Mouse (Mus musculus) midbrain, embryonic 11.5 days (tissue): ENCODE results near the gene Cldn10. TPM values are rescaled to one million over a fixed set of nuclear protein-coding genes. Genes with fewer than 3 reads are reported as not detected.
A peak's percentile ranks its signal among the peaks of the same experiment; 100 is the strongest.

ENCODE experiments used
- ATAC-seq: fragments of 200-750 bp; cut with Nextera tagmentation; 2 replicates; pipeline ENCODE4 v1.8.0; 2017; ENCODE audit warnings: moderate TSS enrichment, moderate library complexity; ENCODE audit not compliant: low FRiP score
- DNase-seq: peaks from one replicate; pipeline ENCODE4 v3.0.0; 2015; ENCODE audit warnings: low spot score; ENCODE audit errors: missing footprints
- H3K27ac ChIP-seq: fragments of 300-500 bp; sonication (generic); 2 replicates; pipeline ENCODE4 v1.5.1; 2014; ENCODE audit warnings: low read depth, low read length
- H3K27me3 ChIP-seq: fragments of 300-500 bp; sonication (generic); 2 replicates; pipeline ENCODE4 v1.6.1; 2014; ENCODE audit warnings: mild to moderate bottlenecking, low read length, moderate library complexity, mixed read lengths; ENCODE audit not compliant: control insufficient read depth, insufficient read depth
- H3K36me3 ChIP-seq: fragments of 300-500 bp; sonication (generic); 2 replicates; pipeline ENCODE4 v1.6.1; 2014; ENCODE audit warnings: mild to moderate bottlenecking, low read length, moderate library complexity, mixed read lengths; ENCODE audit not compliant: control insufficient read depth, insufficient read depth
- H3K4me1 ChIP-seq: fragments of 300-500 bp; sonication (generic); 2 replicates; pipeline ENCODE4 v1.6.1; 2014; ENCODE audit warnings: low read length; ENCODE audit not compliant: control insufficient read depth, insufficient read depth
- H3K4me2 ChIP-seq: fragments of 300-500 bp; sonication (generic); 2 replicates; pipeline ENCODE4 v1.6.1; 2014; ENCODE audit warnings: mild to moderate bottlenecking, moderate library complexity
- H3K4me3 ChIP-seq: fragments of 300-500 bp; sonication (generic); 2 replicates; pipeline ENCODE4 v1.5.1; 2014; ENCODE audit warnings: low read depth, low read length
- H3K9ac ChIP-seq: fragments of 300-500 bp; sonication (generic); 2 replicates; pipeline ENCODE4 v1.6.1; 2014; ENCODE audit warnings: low read length
- H3K9me3 ChIP-seq: fragments of 300-500 bp; sonication (generic); 2 replicates; pipeline ENCODE4 v1.6.1; 2016; ENCODE audit warnings: low read length; ENCODE audit not compliant: control insufficient read depth
- WGBS: fragments of 180-500 bp; shearing (Covaris S2); extraction: QIAGEN DNeasy Blood & Tissue Kit; methylation state at CpG from one replicate; pipeline ENCODE4 v1.1.7; 2014; 5-methylcytosine and 5-hydroxymethylcytosine counted together
- polyA plus RNA-seq: library from polyadenylated mRNA; unstranded; fragments of >200 nt; fragmentation: Nextera tagmentation; extraction: Ambion mirVana; gene quantifications from 2 replicates; pipeline ENCODE4 v1.2.1, GENCODE M21; 2014

Gene Cldn10
- polyA plus RNA-seq, 1 experiment from 2014 or later, result 0.86 TPM

DNA sequence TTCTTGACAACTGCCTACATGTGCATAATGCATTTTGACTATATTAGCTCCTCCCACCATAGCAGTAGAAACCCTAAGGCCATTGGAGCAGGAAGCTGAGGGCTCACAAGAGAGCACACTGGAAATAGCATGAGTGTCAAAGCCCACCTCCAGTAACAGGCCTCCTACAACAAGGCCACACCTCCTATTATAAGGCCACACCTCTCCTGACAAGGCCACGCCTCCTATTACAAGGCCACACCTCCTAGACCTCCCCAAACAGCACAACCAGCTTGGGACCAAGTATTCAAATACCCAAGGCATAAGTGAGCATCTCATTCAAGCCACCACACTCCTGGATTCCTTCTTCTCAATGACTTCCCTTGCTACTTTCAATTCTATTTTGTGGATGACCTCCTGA is 6.5 kb downstream of the Cldn10 start:
- no peaks in the 10 kb centered on the region for H3K36me3 ChIP-seq
- H3K4me1 ChIP-seq, result no peaks in the 10 kb centered on the region
- no peak overlapping the region for H3K27ac ChIP-seq
- ATAC-seq, result no peak
- H3K27me3 ChIP-seq, result no peaks in the 10 kb centered on the region
- H3K9me3 ChIP-seq, result no peaks in the 10 kb centered on the region
- H3K4me3 ChIP-seq, result no peak overlapping the region
- H3K9ac ChIP-seq, result no peak overlapping the region
- no peak overlapping the region for H3K4me2 ChIP-seq
- 78% methylated on average over 1 of the region's 1 CpGs for WGBS
- DNase-seq, result no peak

GRCm38 (mm10) chr14:118794893-118795292 is 7.2 kb downstream of the Cldn10 start:
- Histone ChIP-seq H3K9ac (no peak overlapping the region), H3K4me3 (no peak overlapping the region), H3K4me2 (no peak overlapping the region), H3K27me3 (no peaks in the 10 kb centered on the region), H3K36me3 (no peaks in the 10 kb centered on the region), H3K27ac (no peak overlapping the region), H3K9me3 (no peaks in the 10 kb centered on the region), H3K4me1 (no peaks in the 10 kb centered on the region)
- ATAC-seq, result no peak
- no peak for DNase-seq
- WGBS, result 86% methylated on average over 2 of the region's 2 CpGs

DNA sequence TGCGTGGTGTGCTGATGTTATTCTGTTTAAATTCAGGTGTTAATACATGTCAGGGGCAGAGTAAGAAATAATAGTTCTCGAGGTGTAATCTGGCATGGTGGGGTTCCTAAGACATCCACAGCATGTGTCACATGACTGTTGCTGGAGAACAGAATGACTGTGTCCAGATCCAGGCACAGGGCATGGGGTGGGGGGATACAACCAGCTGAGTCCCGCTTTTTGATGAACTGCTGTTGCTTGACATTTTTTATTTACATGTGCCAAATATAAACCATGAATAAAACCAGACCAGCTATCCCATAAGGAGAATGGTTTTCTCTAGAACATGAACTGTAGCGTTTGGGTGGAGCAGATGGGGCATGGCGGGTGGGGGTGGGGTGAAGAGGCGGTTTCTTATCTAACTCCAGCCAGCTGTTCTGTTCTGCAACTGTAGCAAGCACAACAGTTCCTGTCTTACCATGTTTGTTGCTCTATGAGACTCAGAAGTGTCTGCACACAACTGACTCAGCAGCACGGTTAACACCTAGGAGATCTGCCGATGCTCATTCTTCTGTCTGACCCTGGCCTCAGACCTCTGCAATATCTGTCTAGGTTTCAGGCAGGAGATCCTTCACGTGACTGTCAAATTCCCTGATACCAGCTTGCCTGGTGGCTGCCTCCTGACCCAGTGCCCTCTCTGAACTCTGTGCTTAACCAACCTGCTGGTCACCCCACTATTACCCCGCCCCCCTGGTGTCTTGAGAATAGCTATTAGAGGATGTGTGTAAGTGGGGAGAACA is 8.4 kb downstream of the Cldn10 start:
- no peaks in the 10 kb centered on the region for H3K9me3 ChIP-seq
- H3K4me1 ChIP-seq, result no peaks in the 10 kb centered on the region
- ATAC-seq, result peak; percentile 52; the same call in 1 of the 2 replicates
- no peak overlapping the region for H3K4me2 ChIP-seq
- H3K27ac ChIP-seq, result no peak overlapping the region
- no peaks in the 10 kb centered on the region for H3K36me3 ChIP-seq
- H3K9ac ChIP-seq, result no peak overlapping the region
- DNase-seq, result peak; percentile 60
- H3K27me3 ChIP-seq, result no peaks in the 10 kb centered on the region
- H3K4me3 ChIP-seq, result no peak overlapping the region
- 70% methylated on average over 10 of the region's 10 CpGs for WGBS

DNA sequence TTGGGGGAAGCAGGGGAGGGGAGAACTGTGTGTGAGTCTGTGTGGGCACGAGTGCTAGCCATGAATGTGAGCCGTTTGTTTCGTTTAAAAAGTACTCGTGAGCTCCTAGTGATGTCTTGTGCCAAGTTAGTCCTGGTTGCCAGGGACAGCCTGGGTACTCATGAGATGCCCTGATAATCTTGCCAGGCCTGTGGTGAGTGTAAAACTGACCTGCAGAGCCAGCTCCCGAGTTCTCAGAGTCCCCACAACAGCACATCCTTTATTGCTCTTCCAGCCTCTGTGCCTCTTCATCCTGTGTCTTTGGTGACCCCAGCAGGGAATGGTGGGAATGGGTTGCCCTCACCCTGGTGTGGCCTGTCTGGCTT is 9.0 kb downstream of the Cldn10 start:
- Histone ChIP-seq H3K4me3 (no peak overlapping the region), H3K9ac (no peak overlapping the region), H3K36me3 (no peaks in the 10 kb centered on the region), H3K4me2 (no peak overlapping the region), H3K27me3 (no peaks in the 10 kb centered on the region), H3K9me3 (no peaks in the 10 kb centered on the region), H3K27ac (no peak overlapping the region), H3K4me1 (no peaks in the 10 kb centered on the region)
- ATAC-seq, result no peak
- DNase-seq, result no peak
- 59% methylated on average over 5 of the region's 5 CpGs for WGBS

GRCm38 (mm10) chr14:118797270-118797669 is 9.6 kb downstream of the Cldn10 start:
- no peaks in the 10 kb centered on the region for H3K9me3 ChIP-seq
- no peaks in the 10 kb centered on the region for H3K4me1 ChIP-seq
- H3K4me3 ChIP-seq, result no peak overlapping the region
- no peak overlapping the region; the same call in 1 of the 2 replicates for H3K27ac ChIP-seq
- peak; percentile 45 for DNase-seq
- no peak for ATAC-seq
- no peaks in the 10 kb centered on the region for H3K27me3 ChIP-seq
- H3K9ac ChIP-seq, result no peak overlapping the region
- 83% methylated on average over 9 of the region's 9 CpGs for WGBS
- H3K36me3 ChIP-seq, result no peaks in the 10 kb centered on the region
- no peak overlapping the region for H3K4me2 ChIP-seq

GRCm38 (mm10) chr14:118799918-118800317 is 12.2 kb downstream of the Cldn10 start:
- no peak overlapping the region for H3K4me3 ChIP-seq
- no peaks in the 10 kb centered on the region for H3K4me1 ChIP-seq
- H3K36me3 ChIP-seq, result no peaks in the 10 kb centered on the region
- DNase-seq (peak; percentile 41), ATAC-seq (no peak)
- no peak overlapping the region for H3K27ac ChIP-seq
- H3K4me2 ChIP-seq, result no peak overlapping the region
- H3K9ac ChIP-seq, result no peak overlapping the region
- no peaks in the 10 kb centered on the region for H3K9me3 ChIP-seq
- no peaks in the 10 kb centered on the region for H3K27me3 ChIP-seq
- WGBS, result 80% methylated on average over 9 of the region's 9 CpGs

DNA sequence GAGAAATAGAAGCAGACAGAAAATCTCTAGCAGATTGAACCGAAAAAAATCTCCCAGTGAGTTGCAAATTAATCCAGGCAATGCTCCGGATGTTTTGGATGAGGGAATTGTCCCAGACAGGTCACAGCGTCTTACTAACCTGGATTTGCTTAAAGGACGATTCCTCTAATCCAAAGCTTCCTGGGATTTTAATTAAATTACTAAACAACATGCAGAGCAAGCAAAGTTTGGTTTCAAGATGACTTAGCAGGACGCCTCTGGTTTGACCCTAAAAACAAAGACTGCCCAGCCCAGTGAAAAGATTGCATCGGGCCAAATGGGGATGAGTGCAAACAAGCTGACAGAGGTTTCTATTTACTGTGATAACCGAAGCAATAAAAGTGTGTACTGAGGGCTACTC is 16.2 kb downstream of the Cldn10 start:
- Histone ChIP-seq H3K9ac (no peak overlapping the region), H3K27ac (no peak overlapping the region), H3K9me3 (no peaks in the 10 kb centered on the region), H3K36me3 (no peaks in the 10 kb centered on the region), H3K27me3 (no peaks in the 10 kb centered on the region), H3K4me1 (no peaks in the 10 kb centered on the region), H3K4me2 (no peak overlapping the region), H3K4me3 (no peak overlapping the region)
- 8% methylated on average over 7 of the region's 7 CpGs for WGBS
- DNase-seq (peak; percentile 81), ATAC-seq (no peak)

GRCm38 (mm10) chr14:118804351-118804750 is 16.6 kb downstream of the Cldn10 start:
- H3K27me3 ChIP-seq, result no peaks in the 10 kb centered on the region
- no peaks in the 10 kb centered on the region for H3K4me1 ChIP-seq
- H3K4me3 ChIP-seq, result no peak overlapping the region
- no peak overlapping the region for H3K4me2 ChIP-seq
- no peak overlapping the region for H3K9ac ChIP-seq
- peak; percentile 86 for DNase-seq
- H3K36me3 ChIP-seq, result no peaks in the 10 kb centered on the region
- H3K9me3 ChIP-seq, result no peaks in the 10 kb centered on the region
- ATAC-seq, result 0 out of 2 replicates have a peak, but pooled peaks have one; percentile 24
- 22% methylated on average over 6 of the region's 6 CpGs for WGBS
- H3K27ac ChIP-seq, result no peak overlapping the region

DNA sequence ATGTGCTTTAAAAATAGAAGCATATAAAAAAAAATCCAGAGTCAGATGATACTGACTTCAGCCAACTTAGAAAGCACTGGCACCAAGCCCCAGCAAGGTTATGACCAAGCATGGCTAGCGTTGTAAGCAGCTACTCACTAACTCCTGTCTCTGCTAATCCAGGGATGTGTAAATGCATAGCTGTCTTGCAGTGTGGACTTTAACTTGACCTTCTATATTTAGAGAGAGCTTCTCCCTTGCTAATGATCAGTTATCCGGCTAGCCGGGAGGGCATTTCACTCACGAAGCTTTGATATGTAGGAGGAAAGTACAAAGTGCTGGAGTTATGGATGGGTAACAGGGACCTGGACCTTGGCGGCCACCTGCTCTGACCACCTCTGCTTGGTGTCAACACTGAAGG is 19.9 kb downstream of the Cldn10 start:
- Histone ChIP-seq H3K27ac (no peak overlapping the region), H3K4me2 (no peak overlapping the region), H3K9me3 (no peaks in the 10 kb centered on the region), H3K4me1 (no peaks in the 10 kb centered on the region), H3K9ac (no peak overlapping the region), H3K4me3 (no peak overlapping the region), H3K36me3 (no peaks in the 10 kb centered on the region), H3K27me3 (no peaks in the 10 kb centered on the region)
- DNase-seq (peak; percentile 41), ATAC-seq (no peak)
- 95% methylated on average over 5 of the region's 5 CpGs for WGBS
